Mouse (Mus musculus): ENCODE data around the gene Lrrc3c.
"Not testable (repeated sequence)": the region's sequence is repeated elsewhere in the genome, so short reads cannot be mapped to it uniquely, and the experiment has no call there.

Gene Lrrc3c

DNA sequence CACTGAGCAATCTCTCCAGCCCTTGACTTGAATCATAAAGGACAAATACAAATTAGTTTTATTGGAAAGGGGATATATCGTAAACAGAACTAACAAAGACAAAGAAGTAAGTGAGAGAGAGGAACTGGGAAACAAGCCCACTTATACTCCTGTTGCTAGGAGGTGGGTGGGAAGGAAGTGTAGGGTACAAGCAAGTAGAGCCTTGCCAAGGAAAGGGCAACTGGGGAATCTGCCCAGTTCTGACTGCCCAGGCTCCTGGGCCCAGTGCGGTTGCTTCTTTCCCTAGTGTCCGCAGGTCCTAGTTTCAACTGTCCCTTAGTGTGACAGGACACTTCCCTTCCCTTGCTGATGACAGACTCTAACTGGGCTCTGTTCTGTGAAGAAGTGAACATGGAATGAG, 30.6 kb downstream of the Lrrc3c start:
- no peak for DNase-seq (ENCODE audit: low spot score)

DNA sequence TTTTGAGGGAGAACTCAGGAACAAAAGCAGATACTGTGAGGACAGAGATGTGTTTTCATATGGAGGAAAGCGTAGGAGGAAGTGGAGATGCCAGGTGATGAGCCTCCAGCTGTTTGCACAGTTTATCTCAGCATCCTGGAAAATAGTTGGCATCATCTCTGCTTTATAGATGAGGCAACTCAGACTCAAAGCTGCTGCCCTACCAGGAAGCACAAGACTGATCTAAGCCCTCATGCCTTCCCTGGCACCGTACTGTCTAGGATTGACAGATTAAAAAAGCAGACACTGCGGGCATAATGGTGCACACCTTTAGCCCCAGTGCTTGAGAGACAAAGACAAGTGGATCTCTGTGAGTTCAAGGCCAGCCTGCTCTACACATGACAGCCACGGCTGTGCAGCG, 32.6 kb downstream of the Lrrc3c start:
- no peak for DNase-seq (ENCODE audit: low spot score)

DNA sequence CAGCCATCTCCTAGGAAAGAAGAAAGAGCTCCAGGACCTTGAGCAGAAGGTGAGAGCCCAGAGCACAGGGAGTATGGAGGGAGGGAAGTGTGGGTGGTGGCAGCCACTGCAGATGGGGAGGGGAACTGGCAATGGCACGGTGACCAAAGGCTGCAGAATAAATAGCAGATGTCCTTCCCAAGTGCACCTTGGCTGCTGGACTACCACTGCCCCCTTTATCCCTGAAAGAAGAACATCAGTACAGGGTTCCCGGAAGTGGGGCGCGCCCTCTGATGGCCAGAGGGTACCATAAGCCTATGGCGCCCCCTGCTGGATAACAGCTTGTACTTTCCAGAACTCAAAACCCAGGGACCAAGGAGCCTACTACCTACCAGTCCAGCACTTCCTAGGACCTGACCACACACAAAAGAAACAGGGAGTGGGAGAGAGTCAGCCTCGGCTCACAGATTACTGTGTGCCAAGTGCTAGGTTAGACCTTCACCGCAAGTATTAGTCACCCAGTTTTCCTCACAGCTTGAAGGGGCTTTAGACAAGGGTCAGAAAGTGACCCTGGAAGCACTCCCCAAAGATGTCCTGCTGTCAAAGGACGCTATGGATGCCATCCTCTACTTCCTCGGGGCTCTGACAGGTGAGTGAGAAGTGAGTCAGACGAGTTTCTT, 37.4 kb downstream of the Lrrc3c start:
- not testable (repeated sequence) for DNase-seq (ENCODE audit: low spot score)

DNA sequence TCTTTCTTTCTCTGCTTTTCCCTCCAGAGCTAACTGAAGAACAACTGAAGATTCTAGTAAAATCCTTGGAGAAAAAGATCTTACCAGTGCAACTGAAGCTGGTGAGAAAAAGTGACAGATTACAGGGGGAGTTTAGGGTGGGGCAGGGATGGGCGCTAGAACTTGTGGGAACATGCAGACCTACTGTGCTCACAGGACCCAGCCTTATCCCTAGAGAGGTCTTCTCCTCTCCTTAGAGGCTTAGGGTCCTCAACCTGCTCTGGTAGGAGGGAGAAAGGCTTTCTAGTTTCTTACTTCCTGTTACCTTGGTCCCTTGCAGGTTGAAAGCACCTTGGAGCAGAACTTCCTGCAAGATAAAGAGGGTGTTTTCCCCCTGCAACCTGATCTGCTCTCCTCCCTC, 39.4 kb downstream of the Lrrc3c start:
- DNase-seq (ENCODE audit: low spot score): no peak

DNA sequence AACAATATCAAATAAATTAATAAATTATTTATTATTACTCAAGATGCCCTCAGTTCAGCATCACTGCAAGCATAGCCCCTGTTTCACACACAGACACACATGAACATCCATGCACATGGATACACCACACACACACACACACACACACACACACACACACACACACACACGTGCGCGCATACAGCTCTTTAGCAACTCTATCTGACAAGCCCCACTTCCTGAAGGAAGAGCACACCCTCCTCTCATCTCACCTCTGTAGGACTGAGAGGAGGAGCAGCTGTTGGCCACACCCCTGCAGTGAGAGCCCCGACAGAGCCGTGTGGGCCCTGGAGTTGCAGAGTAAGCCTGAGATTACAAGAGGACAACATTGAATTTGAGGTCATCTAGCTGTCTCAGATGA, 42.0 kb downstream of the Lrrc3c start:
- no peak for DNase-seq (ENCODE audit: low spot score)

DNA sequence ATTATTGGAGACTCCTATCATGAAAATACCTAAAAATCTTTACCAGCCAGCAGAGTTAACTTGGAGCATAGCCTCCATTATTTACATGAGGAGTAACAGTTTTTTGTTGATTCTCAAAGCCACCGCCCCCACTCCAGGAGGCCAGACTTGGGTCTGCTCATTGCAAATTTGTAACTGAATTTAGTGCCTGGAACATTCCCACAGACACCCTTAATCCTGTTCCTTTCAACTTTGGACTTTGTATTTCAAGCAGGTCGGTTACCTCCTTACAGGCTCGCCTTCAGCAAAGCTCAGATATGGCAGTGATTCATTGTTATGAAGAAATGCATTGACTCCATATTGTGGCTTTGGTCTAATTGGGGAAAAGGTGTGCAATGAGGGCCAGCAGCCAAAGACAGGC, 46.7 kb downstream of the Lrrc3c start:
- no peak for DNase-seq (ENCODE audit: low spot score)

DNA sequence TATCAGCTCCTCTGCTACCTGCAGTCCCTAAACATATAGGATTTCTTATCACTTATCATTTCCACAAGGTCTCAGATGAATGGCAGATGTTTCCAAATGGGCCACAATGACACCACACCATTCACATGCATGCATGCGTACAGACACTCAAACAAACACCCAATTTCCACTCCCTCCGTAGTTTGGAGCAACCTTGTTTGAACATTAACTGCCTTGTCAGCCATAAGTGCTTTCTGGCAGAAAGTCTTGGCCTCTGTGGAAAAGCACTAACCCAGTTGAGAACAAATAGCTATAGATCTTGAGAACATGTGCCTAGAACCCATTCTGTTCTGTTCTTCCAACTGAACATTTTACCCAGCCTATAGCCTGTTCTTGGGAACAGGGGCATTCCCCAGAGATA, 47.9 kb downstream of the Lrrc3c start:
- no peak for DNase-seq (ENCODE audit: low spot score)

DNA sequence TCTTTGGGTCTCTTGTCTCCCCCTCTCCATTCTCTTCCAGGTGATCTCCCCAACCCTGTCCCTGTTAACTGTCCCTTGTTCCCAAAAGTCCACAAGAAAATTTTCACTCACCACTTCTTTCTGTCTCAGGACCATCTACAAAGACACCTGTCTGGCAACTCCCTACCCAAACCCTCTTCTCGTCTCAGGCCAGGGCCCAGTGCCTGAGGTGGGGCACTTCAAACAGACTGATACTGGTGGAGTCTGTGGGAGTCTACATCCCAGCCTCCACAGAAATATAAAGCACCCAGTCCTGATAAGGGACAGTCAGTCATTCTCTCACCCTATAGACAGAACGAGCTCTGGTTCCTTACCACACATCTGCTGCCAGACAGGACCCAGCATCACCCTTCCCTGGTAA, 48.4 kb downstream of the Lrrc3c start, which contains the start of gene Gsdma2:
Gsdma2 (plus strand) TSS at position 301 of the 400 bp plus-strand sequence.
- DNase-seq (ENCODE audit: low spot score): no peak
